Mouse (Mus musculus) ES-CJ7 (cell line): ENCODE results near the gene Derl3.

ENCODE experiments used
- DNase-seq: peaks from one replicate; pipeline ENCODE4 v3.0.0; 2011; ENCODE audit warnings: low read depth, low spot score

Gene Derl3

GRCm38 (mm10) chr10:75941042-75941824 lies 48.0 kb downstream of the Derl3 start:
- peak; percentile 70 for DNase-seq

- DNase-seq: no peak
Observed at GRCm38 (mm10) chr10:75942736-75943477, 49.7 kb downstream of the Derl3 start, which contains the start of gene Vpreb3. Gene Vpreb3, plus strand, starts transcription at chr10:75943057.

GRCm38 (mm10) chr10:75944066-75944772 lies 51.0 kb downstream of the Derl3 start:
- no peak for DNase-seq

- no peak for DNase-seq
Observed at GRCm38 (mm10) chr10:75945213-75945612, 52.0 kb downstream of the Derl3 start.
